In genomic region chr11:57786616-57787418, GRCm38 (mm10) we compare ENCODE assay signal across 10 mouse cellular contexts. TPM values are rescaled to one million over a fixed set of nuclear protein-coding genes. Genes with fewer than 3 reads are reported as not detected.
DNase-seq lines count a peak whose midpoint lies in the region; ATAC-seq lines count a peak whose summit lies in the region.
"Had no signal": no experiment of that assay in that cellular context is flagged by ENCODE, and none has a peak within 500 bp of the region (broad histone marks: within the 10 kb centered on the region; RNA-seq: fewer than 3 reads in every experiment).

No protein-coding gene starts in this region.

- H3K4me2 ChIP-seq in forebrain, embryonic 14.5 days (ENCODE audit: low read length) = no peak overlapping the region
- H3K4me2 ChIP-seq in kidney, embryonic 15.5 days = 0 out of 2 replicates have a peak overlapping the region, but pooled peaks have one; percentile 7
- H3K4me2 ChIP-seq in limb, embryonic 11.5 days (ENCODE audit: low read depth, severe bottlenecking) = no peak overlapping the region

- no peak overlapping the region for H3K4me3 ChIP-seq in forebrain, embryonic 14.5 days (ENCODE audit: low read depth, low read length)
- no peak overlapping the region for H3K4me3 ChIP-seq in kidney, embryonic 15.5 days (replicated peaks)
- H3K4me3 ChIP-seq in limb, embryonic 11.5 days (ENCODE audit: low read depth, low read length) = no peak overlapping the region
- H3K4me3 ChIP-seq: megakaryocyte, embryonic 14.5 days had no signal

- 27% methylated on average over 18 of the region's 18 CpGs for WGBS in forebrain, embryonic 14.5 days
- WGBS in kidney, embryonic 15.5 days = 31% methylated on average over 18 of the region's 18 CpGs
- 56% methylated on average over 18 of the region's 18 CpGs for WGBS in limb, embryonic 11.5 days

- peak overlapping the region; percentile 29 for H3K9ac ChIP-seq in forebrain, embryonic 14.5 days (ENCODE audit: low read length)
- no peak overlapping the region for H3K9ac ChIP-seq in kidney, embryonic 15.5 days
- H3K9ac ChIP-seq in limb, embryonic 11.5 days (ENCODE audit: low read length) = peak overlapping the region; percentile 30; the same call in 1 of the 2 replicates

- H3K27me3 ChIP-seq in forebrain, embryonic 14.5 days (replicated peaks; ENCODE audit: control insufficient read depth, insufficient read depth, low read length) = no peaks in the 10 kb centered on the region
- no peaks in the 10 kb centered on the region for H3K27me3 ChIP-seq in kidney, embryonic 15.5 days
- no peaks in the 10 kb centered on the region for H3K27me3 ChIP-seq in limb, embryonic 11.5 days (ENCODE audit: control insufficient read depth, insufficient read depth, low read length)

- intact Hi-C loops in gastrocnemius, postnatal 14 days (cut with DNase I; ENCODE audit: low total_unique reads) = loop anchor here (10.0 kb wide), 2 partner anchors 148 to 312 kb away; no protein-coding TSS in a partner anchor
- intact Hi-C loops in gastrocnemius, postnatal 36 days (cut with DNase I) = no loop called here

- no peaks in the 10 kb centered on the region for H3K36me3 ChIP-seq in forebrain, embryonic 14.5 days (ENCODE audit: control insufficient read depth, insufficient read depth, low read length)
- H3K36me3 ChIP-seq in kidney, embryonic 15.5 days = no peaks in the 10 kb centered on the region
- H3K36me3 ChIP-seq in limb, embryonic 11.5 days (ENCODE audit: control insufficient read depth, insufficient read depth, low read length) = no peaks in the 10 kb centered on the region; the same call in 1 of the 2 replicates

- H3K4me1 ChIP-seq in forebrain, embryonic 14.5 days (ENCODE audit: control insufficient read depth, insufficient read depth, low read length) = peaks cover 9% of the 10 kb centered on the region
- peaks cover 18% of the 10 kb centered on the region for H3K4me1 ChIP-seq in kidney, embryonic 15.5 days
- H3K4me1 ChIP-seq in limb, embryonic 11.5 days (ENCODE audit: control insufficient read depth, insufficient read depth, low read length) = peaks cover 6% of the 10 kb centered on the region; the same call in 1 of the 2 replicates

- H3K9me3 ChIP-seq in forebrain, embryonic 14.5 days (replicated peaks; ENCODE audit: control insufficient read depth, low read length) = no peaks in the 10 kb centered on the region
- H3K9me3 ChIP-seq in kidney, embryonic 15.5 days (replicated peaks) = no peaks in the 10 kb centered on the region
- H3K9me3 ChIP-seq in limb, embryonic 11.5 days (ENCODE audit: control insufficient read depth, low read length) = no peaks in the 10 kb centered on the region
- H3K9me3 ChIP-seq: megakaryocyte, embryonic 14.5 days had no signal

- DNase-seq in gastrocnemius, postnatal 14 days = peak; percentile 39
- no peak for DNase-seq in gastrocnemius, postnatal 36 days
- DNase-seq in cerebellum, adult 18-20 months = peak; percentile 69
- peak; percentile 71 for DNase-seq in forebrain, embryonic 14.5 days (ENCODE audit: low spot score)
- peak; percentile 47 for DNase-seq in limb, embryonic 11.5 days (ENCODE audit: low spot score)
- DNase-seq in right cerebral cortex, adult 2 months (ENCODE audit: low spot score in 2 of 2) = peak; percentile 72 to 79
- DNase-seq in thymus, postnatal 36 days = no peak

- H3K27ac ChIP-seq in forebrain, embryonic 14.5 days (ENCODE audit: low read depth, low read length) = 0 out of 2 replicates have a peak overlapping the region, but pooled peaks have one; percentile 0
- H3K27ac ChIP-seq in kidney, embryonic 15.5 days = peak overlapping the region; percentile 82
- no peak overlapping the region for H3K27ac ChIP-seq in limb, embryonic 11.5 days (replicated peaks; ENCODE audit: low read depth, low read length)

- peak; percentile 37; the same call in 1 of the 2 replicates for ATAC-seq in forebrain, embryonic 14.5 days
- ATAC-seq in kidney, embryonic 15.5 days (replicated peaks; ENCODE audit: low FRiP score) = no peak
- no peak for ATAC-seq in limb, embryonic 11.5 days (ENCODE audit: insufficient number of reproducible peaks, low FRiP score, low TSS enrichment, low read depth)

RNA-seq across cellular contexts. Expression of gene Sap30l, which starts 14.6 kb away (rescaled TPM):
- 10 to 100 TPM; 22.9 to 24.5 TPM for total RNA-seq in gastrocnemius, postnatal 14 days (2021)
- 10 to 100 TPM; 36.8 to 37.0 TPM for total RNA-seq in gastrocnemius, postnatal 36 days (2021)
- 7.8 and 8.5 TPM in 2 replicates for polyA plus RNA-seq in forebrain, embryonic 14.5 days (2014; fragmentation: Nextera tagmentation; extraction: Ambion mirVana)
- polyA plus RNA-seq in kidney, embryonic 15.5 days (2015; fragmentation: Nextera tagmentation; extraction: Ambion mirVana) = 10.1 and 11.6 TPM in 2 replicates
- 14.1 and 15.2 TPM in 2 replicates for polyA plus RNA-seq in limb, embryonic 11.5 days (2014; fragmentation: Nextera tagmentation; extraction: Ambion mirVana)

RNA-seq across cellular contexts. Expression of gene Hand1, which starts 45.8 kb away (rescaled TPM):
- not detected for total RNA-seq in gastrocnemius, postnatal 14 days (2021)
- total RNA-seq in gastrocnemius, postnatal 36 days (2021) = not detected
- not detected in 2 replicates for polyA plus RNA-seq in forebrain, embryonic 14.5 days (2014; fragmentation: Nextera tagmentation; extraction: Ambion mirVana)
- polyA plus RNA-seq in kidney, embryonic 15.5 days (2015; fragmentation: Nextera tagmentation; extraction: Ambion mirVana) = 0.99 and 5.4 TPM in 2 replicates
- polyA plus RNA-seq in limb, embryonic 11.5 days (2014; fragmentation: Nextera tagmentation; extraction: Ambion mirVana) = 2.6 and 3.0 TPM in 2 replicates
- polyA plus RNA-seq: gonadal fat pad, adult 2 months had no signal

Comparison
In these comparisons a context has a peak if more than half of its experiments do, and no peak if none do; other contexts are left out.
1. DNase-seq: peak in gastrocnemius, postnatal 14 days (single experiment), cerebellum, adult 18-20 months (2 of 2), forebrain, embryonic 14.5 days (single experiment), limb, embryonic 11.5 days (single experiment) and right cerebral cortex, adult 2 months (2 of 2); none in gastrocnemius, postnatal 36 days (0 of 2) and thymus, postnatal 36 days (0 of 2).